Mouse (Mus musculus) erythroblast, embryonic 14.5 days (primary cell): ENCODE results near the gene Ncapg2.

ENCODE experiments used
- GATA1 ChIP-seq: IDR thresholded peaks from 2 replicates; pipeline ENCODE4 v1.6.1; 2012; ENCODE audit warnings: low read length, inconsistent platforms, mixed read lengths
- TAL1 ChIP-seq: IDR thresholded peaks from 3 replicates; pipeline ENCODE4 v1.6.1; 2012; ENCODE audit warnings: low read length, inconsistent platforms, mixed read lengths

- TF ChIP-seq TAL1 (no peak), GATA1 (no peak)
Measured at GRCm38 (mm10) chr12:116395312-116395711, 9.9 kb upstream of the Ncapg2 start.
